8 mouse cellular contexts compared by ENCODE assay signal in genomic region chr14:62760321-62761035, GRCm38 (mm10). TPM values are rescaled to one million over a fixed set of nuclear protein-coding genes. Genes with fewer than 3 reads are reported as not detected.
DNase-seq lines count a peak whose midpoint lies in the region; ATAC-seq and TF ChIP-seq lines count a peak whose summit lies in the region.

No protein-coding gene starts in this region.

- H3K4me1 ChIP-seq in forebrain, embryonic 10.5 days: peaks cover 19% of the 10 kb centered on the region
- peaks cover 23% of the 10 kb centered on the region for H3K4me1 ChIP-seq in heart, embryonic 13.5 days
- H3K4me1 ChIP-seq in kidney, postnatal 0 days (replicated peaks; ENCODE audit: insufficient read depth, low read length): no peaks in the 10 kb centered on the region
- H3K4me1 ChIP-seq in liver, embryonic 12.5 days: peaks cover 45% of the 10 kb centered on the region
- H3K4me1 ChIP-seq in neural tube, embryonic 11.5 days (ENCODE audit: control insufficient read depth, insufficient read depth, low read length): no peaks in the 10 kb centered on the region

- WGBS in forebrain, embryonic 10.5 days: under 1% methylated on average over 66 of the region's 68 CpGs
- under 1% methylated on average over 54 of the region's 68 CpGs for WGBS in heart, embryonic 13.5 days
- WGBS in kidney, postnatal 0 days: under 1% methylated on average over 55 of the region's 68 CpGs
- WGBS in liver, embryonic 12.5 days (ENCODE audit: insufficient replicate concordance): under 1% methylated on average over 59 of the region's 68 CpGs
- 0% methylated on average over 60 of the region's 68 CpGs for WGBS in neural tube, embryonic 11.5 days

- H3K4me2 ChIP-seq in heart, embryonic 13.5 days: peak overlapping the region; percentile 78
- H3K4me2 ChIP-seq in kidney, postnatal 0 days (ENCODE audit: low read length): peak overlapping the region; percentile 81
- peak overlapping the region; percentile 92 for H3K4me2 ChIP-seq in liver, embryonic 12.5 days
- peak overlapping the region; percentile 77 for H3K4me2 ChIP-seq in neural tube, embryonic 11.5 days (ENCODE audit: low read depth)

- peak overlapping the region; percentile 100 for H3K9ac ChIP-seq in heart, embryonic 13.5 days
- peak overlapping the region; percentile 97 for H3K9ac ChIP-seq in kidney, postnatal 0 days (ENCODE audit: low read depth, low read length)
- H3K9ac ChIP-seq in liver, embryonic 12.5 days: peak overlapping the region; percentile 100
- peak overlapping the region; percentile 87 for H3K9ac ChIP-seq in neural tube, embryonic 11.5 days (ENCODE audit: low read length)

- H3K4me3 ChIP-seq in forebrain, embryonic 10.5 days: peak overlapping the region; percentile 92
- peak overlapping the region; percentile 93 for H3K4me3 ChIP-seq in heart, embryonic 13.5 days
- peak overlapping the region; percentile 94 for H3K4me3 ChIP-seq in kidney, postnatal 0 days (replicated peaks; ENCODE audit: low read depth, low read length)
- peak overlapping the region; percentile 95 for H3K4me3 ChIP-seq in liver, embryonic 12.5 days
- peak overlapping the region; percentile 90 for H3K4me3 ChIP-seq in neural tube, embryonic 11.5 days (ENCODE audit: low read depth, low read length)

- peak; percentile 70 to 72 for DNase-seq in B cell, adult 2 months
- peak; percentile 52 to 55 for DNase-seq in adrenal gland, postnatal 4 days (ENCODE audit: low spot score in 2 of 2)
- DNase-seq in forebrain, embryonic 10.5 days (ENCODE audit: extremely low spot score, low spot score): peak; percentile 69
- DNase-seq in kidney, postnatal 0 days (ENCODE audit: low spot score): peak; percentile 55
- DNase-seq in neural tube, embryonic 11.5 days (ENCODE audit: low spot score): peak; percentile 65
- DNase-seq in thymus, adult 18-20 months: peak; percentile 56 to 65

- no peaks in the 10 kb centered on the region for H3K9me3 ChIP-seq in forebrain, embryonic 10.5 days
- no peaks in the 10 kb centered on the region for H3K9me3 ChIP-seq in heart, embryonic 13.5 days
- no peaks in the 10 kb centered on the region for H3K9me3 ChIP-seq in kidney, postnatal 0 days (replicated peaks; ENCODE audit: low read length)
- H3K9me3 ChIP-seq in liver, embryonic 12.5 days (replicated peaks): no peaks in the 10 kb centered on the region
- H3K9me3 ChIP-seq in neural tube, embryonic 11.5 days (ENCODE audit: control insufficient read depth, low read length): no peaks in the 10 kb centered on the region

- no peak for TF ChIP-seq CTCF in kidney, postnatal 0 days (IDR thresholded peaks at IDR 0.05; ENCODE audit: low read depth)

- peaks cover 33% of the 10 kb centered on the region for H3K36me3 ChIP-seq in forebrain, embryonic 10.5 days (replicated peaks)
- H3K36me3 ChIP-seq in heart, embryonic 13.5 days: peaks cover 24% of the 10 kb centered on the region
- H3K36me3 ChIP-seq in kidney, postnatal 0 days (ENCODE audit: insufficient read depth, low read length): no peaks in the 10 kb centered on the region
- peaks cover 19% of the 10 kb centered on the region for H3K36me3 ChIP-seq in liver, embryonic 12.5 days
- no peaks in the 10 kb centered on the region for H3K36me3 ChIP-seq in neural tube, embryonic 11.5 days (ENCODE audit: control insufficient read depth, insufficient read depth, low read length)

- peak overlapping the region; percentile 100 for H3K27ac ChIP-seq in forebrain, embryonic 10.5 days
- H3K27ac ChIP-seq in heart, embryonic 13.5 days (replicated peaks): peak overlapping the region; percentile 100
- peak overlapping the region; percentile 99 for H3K27ac ChIP-seq in kidney, postnatal 0 days
- H3K27ac ChIP-seq in liver, embryonic 12.5 days: peak overlapping the region; percentile 100
- H3K27ac ChIP-seq in neural tube, embryonic 11.5 days (ENCODE audit: low read depth, low read length): peak overlapping the region; percentile 94

- peak; percentile 26 for ATAC-seq in heart, embryonic 13.5 days (ENCODE audit: extremely low read depth, insufficient number of reproducible peaks, low FRiP score, low TSS enrichment)
- peak; percentile 34 for ATAC-seq in kidney, postnatal 0 days (replicated peaks; ENCODE audit: low FRiP score, low read depth)
- peak; percentile 33 for ATAC-seq in liver, embryonic 12.5 days
- peak; percentile 42 for ATAC-seq in neural tube, embryonic 11.5 days (ENCODE audit: insufficient read depth, low FRiP score, low TSS enrichment)

- no peaks in the 10 kb centered on the region for H3K27me3 ChIP-seq in forebrain, embryonic 10.5 days (ENCODE audit: poor library complexity, severe bottlenecking)
- H3K27me3 ChIP-seq in heart, embryonic 13.5 days (replicated peaks): no peaks in the 10 kb centered on the region
- H3K27me3 ChIP-seq in kidney, postnatal 0 days (ENCODE audit: insufficient read depth, low read length): no peaks in the 10 kb centered on the region
- no peaks in the 10 kb centered on the region for H3K27me3 ChIP-seq in liver, embryonic 12.5 days (replicated peaks)
- no peaks in the 10 kb centered on the region for H3K27me3 ChIP-seq in neural tube, embryonic 11.5 days (ENCODE audit: control insufficient read depth, insufficient read depth, low read length)

RNA-seq across cellular contexts. Expression of gene Ints6, which starts 0.5 kb away (rescaled TPM):
- total RNA-seq in adrenal gland, postnatal 4 days (2021): 10 to 100 TPM; 52.4 to 56.5 TPM
- polyA plus RNA-seq in forebrain, embryonic 10.5 days (2016; fragmentation: Nextera tagmentation; extraction: Ambion mirVana): 23.5 and 23.9 TPM in 2 replicates
- 12.5 and 13.6 TPM in 2 replicates for polyA plus RNA-seq in heart, embryonic 13.5 days (2015; fragmentation: Nextera tagmentation; extraction: Ambion mirVana)
- polyA plus RNA-seq in kidney, postnatal 0 days (2015; fragmentation: Nextera tagmentation; extraction: Ambion mirVana): 13.5 and 17.1 TPM in 2 replicates
- polyA plus RNA-seq in liver, embryonic 12.5 days (2016; fragmentation: Nextera tagmentation; extraction: Ambion mirVana): 21.8 and 26.9 TPM in 2 replicates
- 27.4 and 30.1 TPM in 2 replicates for polyA plus RNA-seq in neural tube, embryonic 11.5 days (2014; fragmentation: Nextera tagmentation; extraction: Ambion mirVana)

Comparison
In these comparisons a context has a peak if more than half of its experiments do, and no peak if none do; other contexts are left out.
1. Peak in every context shown above with its lines: DNase-seq, ATAC-seq, H3K4me3 ChIP-seq and H3K27ac ChIP-seq.